Mouse (Mus musculus) ovary, postnatal 14 days (tissue): ENCODE results near the gene Traf7.

Experiments used
- DNase-seq: peaks from one replicate; pipeline ENCODE4 v3.0.0; 2022; ENCODE audit warnings: low spot score

The Traf7 gene

DNA sequence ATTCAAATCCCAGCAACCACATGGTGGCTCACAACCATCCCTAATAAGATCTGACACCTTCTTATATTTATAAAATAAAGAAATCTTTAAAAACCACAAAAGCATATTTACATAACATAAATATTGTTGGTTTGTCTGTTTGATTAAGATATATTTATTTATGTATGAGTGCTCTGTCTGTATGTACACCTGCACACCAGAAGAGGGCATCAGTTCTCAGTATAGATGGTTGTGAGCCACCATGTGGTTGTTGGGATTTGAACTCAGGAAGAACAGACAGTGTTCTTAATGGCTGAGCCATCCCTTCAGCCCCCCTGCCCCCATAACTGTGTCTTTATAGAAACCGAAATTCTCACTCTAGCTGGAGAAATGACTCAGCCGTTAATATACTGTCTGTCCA, 17.5 kb upstream of the Traf7 start:
- no peak for DNase-seq

DNA sequence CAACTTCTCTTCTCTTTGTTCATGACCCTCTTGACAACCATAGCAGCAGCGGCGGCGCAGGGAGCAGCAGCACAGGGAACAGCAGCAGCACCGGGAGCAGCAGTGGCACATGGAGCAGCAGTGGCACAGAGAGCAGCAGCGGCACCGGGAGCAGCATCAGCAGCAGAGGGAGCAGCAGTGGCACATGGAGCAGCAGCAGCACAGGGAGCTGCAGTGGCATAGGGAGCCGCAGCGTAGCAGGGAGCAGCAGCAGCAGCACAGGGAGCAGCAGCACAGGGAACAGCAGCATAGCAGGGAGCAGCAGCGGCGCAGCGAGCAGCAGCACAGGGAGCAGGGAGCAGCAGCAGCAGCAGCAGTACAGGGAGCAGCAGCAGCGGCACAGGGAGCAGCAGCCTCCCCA, 16.9 kb upstream of the Traf7 start:
- DNase-seq, result no peak

GRCm38 (mm10) chr17:24540375-24540774, 12.6 kb upstream of the Traf7 start:
- DNase-seq, result no peak

DNA sequence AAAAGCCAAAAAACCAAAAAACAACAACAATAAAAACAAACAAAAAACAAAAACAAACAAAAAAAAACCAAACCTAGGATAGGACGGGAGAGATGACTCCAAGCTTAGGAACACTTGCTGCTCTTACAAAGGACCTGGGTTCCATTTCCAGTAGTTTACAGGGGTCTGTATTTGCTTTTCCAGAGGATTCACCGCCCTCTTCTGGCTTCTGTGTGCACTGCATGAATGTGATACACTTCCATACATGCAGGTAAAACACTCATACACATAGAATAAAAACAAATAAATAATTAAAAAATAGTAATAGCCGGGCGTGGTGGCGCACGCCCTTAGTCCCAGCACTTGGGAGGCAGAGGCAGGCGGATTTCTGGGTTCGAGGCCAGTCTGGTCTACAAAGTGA, 11.2 kb upstream of the Traf7 start:
- DNase-seq, result no peak

DNA sequence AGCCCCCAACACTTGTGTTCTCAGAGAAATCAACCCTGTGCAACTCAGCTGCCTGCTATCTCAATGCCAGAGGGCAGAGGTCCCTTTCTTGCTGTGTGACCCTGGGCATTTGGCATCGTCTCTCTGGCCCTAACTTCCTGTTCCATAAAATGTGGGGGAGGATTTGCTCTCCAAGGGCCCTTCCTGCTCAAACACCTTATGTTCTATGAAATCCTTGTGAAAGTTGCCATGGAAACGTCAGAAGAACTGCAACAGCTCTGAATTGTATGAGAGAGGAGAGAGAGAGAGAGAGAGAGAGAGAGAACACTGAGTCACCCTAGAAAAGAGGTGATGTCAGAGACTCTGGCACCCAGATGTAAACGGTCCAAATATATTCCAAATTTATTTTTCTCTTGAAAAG, 9.8 kb upstream of the Traf7 start:
- no peak for DNase-seq

DNA sequence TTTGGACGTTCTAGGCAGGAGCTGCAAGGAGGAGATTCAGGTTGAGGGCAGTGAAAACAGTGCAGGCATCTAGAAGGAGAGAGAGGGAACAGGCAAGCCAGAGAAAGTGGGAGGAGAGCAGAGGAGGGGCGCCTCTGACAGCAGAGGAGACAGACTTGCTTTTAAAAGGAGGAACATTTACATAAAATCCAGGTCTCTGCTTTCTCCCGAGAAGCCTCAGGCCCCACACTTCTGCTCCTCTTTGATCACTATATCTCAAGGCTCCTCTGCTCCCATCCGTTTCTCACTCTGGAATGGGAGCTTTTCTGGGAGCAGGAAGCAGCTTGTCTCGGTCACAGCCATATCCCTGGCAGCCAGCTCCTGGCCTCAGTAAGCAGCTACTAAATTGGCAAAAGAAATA, 7.6 kb upstream of the Traf7 start:
- DNase-seq, result no peak

DNA sequence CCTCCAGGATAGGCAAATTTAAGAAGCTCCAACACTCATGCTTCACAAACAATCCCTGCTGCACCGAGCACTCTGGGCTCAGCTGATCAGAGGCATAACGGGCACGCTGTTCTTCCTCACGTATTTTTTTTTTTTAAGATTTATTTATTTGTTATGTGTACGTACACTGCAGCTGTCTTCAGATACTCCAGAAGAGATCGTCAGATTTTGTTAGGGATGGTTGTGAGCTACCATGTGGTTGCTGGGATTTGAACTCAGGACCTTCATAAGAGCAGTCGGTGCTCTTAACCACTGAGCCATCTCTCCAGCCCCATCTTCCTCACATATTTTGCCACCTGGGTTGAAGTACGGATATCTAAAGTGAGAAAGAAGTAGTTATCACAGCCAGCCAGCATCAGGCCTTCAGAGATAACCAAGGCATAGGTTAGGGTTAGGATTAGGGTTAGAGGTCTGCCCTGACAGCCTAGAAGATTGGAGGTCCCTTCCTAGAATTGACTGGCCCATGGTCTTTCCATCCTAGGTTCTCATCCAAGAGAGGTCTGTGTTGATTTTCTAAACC, 6.5 kb upstream of the Traf7 start, which contains the start of gene Rab26:
Rab26 (minus strand) TSS at position 51 of the 559 bp plus-strand sequence.
- no peak for DNase-seq

DNA sequence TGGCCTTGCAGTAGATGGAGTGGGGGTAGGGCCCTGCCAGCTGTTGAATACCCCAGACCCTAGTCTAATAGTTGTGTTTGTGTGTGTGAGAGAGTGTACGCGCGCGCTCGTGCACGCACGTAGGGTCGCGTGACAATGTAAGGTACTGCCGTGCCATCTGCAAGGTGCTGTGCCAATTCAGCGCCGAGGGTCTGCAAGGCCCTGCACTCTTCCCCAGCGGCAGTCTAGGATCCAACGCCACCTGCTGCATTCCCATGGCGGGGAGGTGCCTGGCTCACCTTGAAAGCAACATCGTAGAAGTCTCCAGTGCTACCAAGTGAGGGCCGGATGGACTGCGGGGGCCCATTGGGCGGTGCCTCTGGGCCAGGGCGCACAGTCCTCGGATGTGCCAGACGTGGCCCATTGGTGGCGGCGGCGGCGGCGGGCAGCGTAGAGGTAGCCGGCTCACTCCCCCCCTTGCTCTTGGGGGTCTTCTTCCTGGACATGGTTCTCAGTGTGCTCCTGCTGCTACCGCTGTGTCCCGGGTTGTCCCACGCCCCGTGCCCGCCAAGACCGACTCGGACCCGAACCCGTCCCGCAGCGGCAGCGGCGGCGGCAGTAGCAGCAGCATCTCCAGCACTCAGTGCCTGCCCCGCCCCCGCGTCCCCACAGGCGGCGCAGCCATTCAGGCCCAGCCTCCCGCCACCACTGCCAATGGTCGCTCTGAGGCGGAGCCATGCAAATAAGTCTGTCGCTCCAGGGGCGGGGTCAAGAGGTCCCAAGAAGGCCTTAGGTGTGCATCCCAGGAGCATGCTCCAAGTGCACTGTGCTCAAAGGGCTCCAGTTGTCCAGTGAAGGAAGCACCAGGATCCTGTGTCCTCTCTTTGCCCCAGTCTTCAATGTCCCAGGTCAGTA, 5.6 kb upstream of the Traf7 start:
- peak; percentile 62 for DNase-seq

- DNase-seq, result no peak
Observed at GRCm38 (mm10) chr17:24532045-24532444, 4.3 kb upstream of the Traf7 start.

GRCm38 (mm10) chr17:24531064-24531463, 3.3 kb upstream of the Traf7 start:
- no peak for DNase-seq

DNA sequence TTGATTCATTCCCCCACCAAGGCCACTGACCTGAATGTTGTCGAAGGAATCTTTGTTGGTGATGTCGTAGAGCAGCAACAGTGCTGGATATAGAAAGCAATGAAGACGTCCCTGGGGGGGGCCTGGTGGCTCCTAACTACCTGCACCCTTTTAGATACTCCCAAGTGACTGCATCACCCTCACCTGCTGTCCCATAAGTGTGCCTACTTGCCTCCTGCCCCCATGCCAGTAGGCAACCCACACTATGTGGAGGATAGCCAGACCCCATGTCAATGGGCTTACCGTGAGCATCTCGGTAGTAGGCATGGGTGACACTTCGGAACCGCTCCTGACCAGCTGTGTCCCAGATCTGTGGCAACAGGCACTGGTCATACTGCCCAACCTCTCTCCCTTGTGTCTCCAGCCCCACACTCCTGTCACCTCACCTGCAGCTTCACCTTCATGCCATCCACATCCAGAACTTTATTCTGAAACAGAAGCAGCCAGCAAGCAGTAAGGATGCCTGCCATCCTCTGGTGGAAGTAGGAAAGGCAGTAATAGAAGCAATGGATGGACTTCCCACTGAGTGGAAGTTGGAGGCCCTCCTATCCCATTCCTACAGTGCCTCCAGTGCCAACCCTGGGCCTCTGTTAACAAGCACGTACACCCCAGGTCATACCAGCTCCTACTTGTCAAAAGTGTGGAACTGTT, 2.8 kb upstream of the Traf7 start:
- no peak for DNase-seq

GRCm38 (mm10) chr17:24529883-24530282, 2.1 kb upstream of the Traf7 start:
- no peak for DNase-seq

DNA sequence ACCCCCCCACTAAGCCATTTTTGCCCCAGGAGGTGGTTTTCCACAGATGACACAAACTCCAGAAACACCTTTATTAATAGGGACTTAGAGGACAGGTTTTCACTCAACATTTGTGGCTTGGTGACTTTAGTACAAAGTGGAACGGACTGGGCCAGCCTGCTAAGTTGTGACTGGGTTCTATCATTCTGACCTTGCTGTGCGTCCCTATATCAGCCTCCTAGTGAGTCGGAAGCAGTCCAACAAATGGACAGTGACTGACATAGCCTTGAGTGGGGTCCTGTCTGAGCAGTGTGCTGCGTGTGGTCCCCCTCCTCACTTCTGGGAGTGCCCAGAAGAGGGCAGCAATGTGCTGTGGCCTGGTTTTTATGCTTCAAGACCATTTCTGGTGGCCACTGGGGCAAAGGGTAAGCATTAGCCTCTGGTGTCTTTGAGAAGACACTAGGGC, 1.3 kb upstream of the Traf7 start:
- DNase-seq, result peak; percentile 63

DNA sequence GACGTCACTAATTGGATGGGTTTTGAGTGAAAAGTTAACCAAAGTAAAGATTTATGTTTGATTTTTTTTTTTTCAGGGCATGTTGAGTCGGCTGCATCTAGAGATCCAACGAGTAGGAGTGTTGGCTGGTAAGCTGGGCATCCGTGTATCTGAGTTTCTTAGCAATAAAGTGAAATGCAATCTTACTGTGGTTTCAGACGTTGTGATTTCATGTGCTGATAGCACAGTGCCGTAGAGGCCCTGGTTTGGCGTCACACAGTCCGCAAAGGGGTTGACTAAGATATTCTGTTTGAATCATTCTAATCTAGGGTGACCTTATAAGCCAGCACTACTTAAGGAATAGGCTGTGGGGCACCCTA, 801 bp upstream of the Traf7 start:
- DNase-seq, result no peak

DNA sequence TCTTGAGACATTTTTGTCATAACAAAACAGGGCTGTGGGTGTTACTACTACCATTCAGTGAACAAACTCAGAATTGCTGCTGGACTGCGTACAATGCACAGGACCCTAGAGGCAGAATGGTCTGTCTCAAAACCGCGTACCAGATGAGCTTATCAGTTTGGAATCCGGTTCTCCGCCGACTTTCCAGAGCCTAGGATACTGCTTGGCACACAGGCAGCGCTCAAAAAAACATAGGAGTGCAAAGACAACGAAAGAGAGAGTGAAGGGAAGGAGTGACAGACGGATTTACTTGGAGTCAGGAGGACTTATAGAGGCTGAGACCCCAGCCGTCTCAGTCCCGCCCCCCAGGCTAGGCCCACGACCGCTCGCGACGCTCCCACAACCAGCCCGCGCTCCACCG, 423 bp downstream of the Traf7 start:
- DNase-seq, result no peak

DNA sequence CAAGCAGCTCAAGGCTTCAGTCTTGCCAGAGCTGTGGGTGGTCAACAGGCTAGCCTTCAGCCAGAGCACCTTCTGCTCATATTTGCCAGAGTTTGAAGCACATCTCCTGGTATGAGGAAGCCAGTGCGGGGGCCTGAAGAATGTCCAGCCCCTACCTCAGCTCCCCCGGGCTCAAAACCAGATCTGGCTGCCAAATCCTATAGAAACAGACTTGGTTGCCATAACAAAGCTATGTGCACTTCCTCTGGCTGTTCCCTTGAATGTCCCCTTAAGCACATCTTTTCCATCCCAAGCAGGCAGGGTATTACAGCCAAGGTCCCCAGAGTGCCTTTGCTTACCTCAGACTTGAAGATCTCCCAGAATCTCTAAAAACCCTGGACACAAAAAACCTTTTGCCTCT, 3.0 kb downstream of the Traf7 start:
- DNase-seq, result no peak

GRCm38 (mm10) chr17:24520450-24520849, 7.3 kb downstream of the Traf7 start:
- no peak for DNase-seq

DNA sequence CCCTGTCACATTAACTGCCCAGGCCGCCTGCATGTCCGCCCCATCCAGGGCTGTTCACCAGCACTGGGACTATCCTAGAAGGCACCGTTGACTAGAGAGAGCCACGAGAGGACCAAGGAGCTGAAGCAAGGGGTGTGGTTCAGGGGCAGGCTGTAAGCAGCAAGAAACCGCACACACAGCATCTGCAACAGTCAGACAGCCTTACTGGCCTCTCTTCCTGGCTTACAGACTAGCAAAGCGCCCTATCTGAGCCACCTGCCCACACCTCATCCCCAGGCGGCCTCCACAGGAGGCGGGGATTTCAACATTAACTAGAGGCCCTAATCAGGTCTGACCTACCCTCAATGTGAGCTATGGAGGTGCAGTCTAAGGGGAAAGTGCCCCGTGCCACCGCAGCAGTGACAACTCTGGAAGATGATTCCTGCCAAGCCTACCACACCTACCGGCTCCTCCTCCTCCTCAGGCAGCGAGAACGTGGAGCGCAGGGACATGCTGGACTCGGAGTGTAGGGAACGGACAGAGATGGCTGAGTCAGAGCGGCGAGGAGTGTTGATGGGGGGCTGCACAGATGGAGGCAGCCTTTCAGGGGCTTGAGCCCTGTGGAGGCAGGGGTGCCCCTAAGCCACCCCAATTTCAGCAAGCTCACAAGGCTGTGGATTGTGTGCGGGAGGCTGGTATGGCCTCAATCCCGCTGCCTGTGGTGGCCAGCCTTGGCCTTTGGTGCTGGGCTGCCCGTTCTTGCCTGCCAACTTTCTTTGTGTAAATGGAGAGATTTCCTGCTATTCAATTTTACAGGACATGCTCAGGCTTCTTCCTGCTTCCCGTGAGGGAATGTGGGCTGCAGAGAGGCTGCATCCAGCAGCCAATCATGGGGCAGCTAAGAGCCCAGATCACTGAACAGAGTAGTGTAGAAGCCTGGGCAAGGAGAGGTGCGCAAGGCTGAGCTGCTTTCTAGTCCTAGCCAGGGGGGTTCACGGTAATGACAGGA, 13.2 kb downstream of the Traf7 start:
- DNase-seq, result no peak

- no peak for DNase-seq
Observed at GRCm38 (mm10) chr17:24513609-24514008, 14.1 kb downstream of the Traf7 start.

DNA sequence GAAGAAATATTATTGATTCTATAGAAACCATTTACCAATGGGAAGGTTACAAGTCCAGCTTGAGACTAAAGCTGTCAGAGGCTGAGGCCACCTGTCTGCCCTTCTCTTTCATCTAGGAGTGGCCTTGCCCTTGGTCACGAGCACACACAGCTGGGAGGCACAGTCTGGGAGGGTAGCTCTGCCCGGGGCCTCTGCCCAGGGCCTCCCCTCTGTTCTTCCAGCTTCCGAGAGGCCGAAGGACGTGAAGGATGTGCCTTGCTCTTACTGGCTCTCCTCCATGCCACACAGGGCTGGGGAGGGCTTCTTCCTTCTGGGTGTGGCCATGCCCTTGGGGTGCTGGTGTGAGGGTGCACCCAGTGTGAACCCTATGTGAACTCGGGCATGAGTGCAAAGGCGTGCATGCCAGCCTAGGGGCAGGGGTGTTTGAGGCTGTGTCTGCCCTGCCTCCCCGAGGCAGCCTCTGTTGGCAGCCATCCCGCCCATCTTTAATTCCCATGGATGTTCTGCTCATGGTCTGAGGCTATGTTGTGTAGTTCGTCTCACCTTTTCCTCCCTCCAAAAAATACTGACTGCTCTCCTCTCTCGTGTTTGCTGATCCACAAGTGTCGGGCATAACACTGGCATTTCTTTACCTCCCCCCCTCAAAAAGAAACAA, 19.8 kb downstream of the Traf7 start:
- DNase-seq, result no peak

DNA sequence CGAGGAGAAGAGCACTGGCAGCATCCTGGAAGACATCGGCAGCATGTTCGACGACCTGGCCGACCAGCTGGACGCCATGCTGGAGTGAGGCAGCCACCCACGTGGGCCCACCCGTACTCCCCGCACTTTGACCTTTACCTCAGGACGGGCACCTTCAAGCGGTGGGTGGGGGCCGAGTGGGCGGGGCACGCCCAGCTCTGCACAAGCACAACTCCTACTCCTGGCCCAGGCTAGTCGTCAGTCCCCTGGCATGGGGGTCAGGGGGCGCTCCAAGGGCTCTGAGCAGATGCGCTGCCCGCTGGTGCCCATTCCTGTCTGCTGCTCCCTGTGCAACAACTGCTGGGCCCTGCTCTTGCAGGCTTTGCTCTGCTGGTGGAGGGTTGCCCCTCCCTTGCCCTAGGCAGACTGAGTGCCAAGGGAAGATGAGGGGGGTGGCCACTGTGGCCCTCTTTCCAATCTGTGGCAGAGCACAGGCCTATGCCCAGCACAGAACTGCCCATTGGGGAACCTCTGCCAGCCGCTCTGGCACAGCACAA, 20.5 kb downstream of the Traf7 start:
- DNase-seq, result no peak
